Mouse (Mus musculus) v-Abl transformed pro-B cells (cell line): ENCODE results near the gene Enpep.

Source experiments
- in situ Hi-C, 2 experiments: fragments of 400-800 bp; cut with MboI; formaldehyde crosslinking; loops; one replicate each; pipeline ENCODE4 v1.15.1; 2025; ENCODE audit not compliant: unreplicated experiment in 2 of 2

Gene Enpep

GRCm38 (mm10) chr3:129220681-129221379, 111.7 kb downstream of the Enpep start:
- in situ Hi-C loops: loop anchor here (25.0 kb wide), 2 partner anchors 1634 to 1659 kb away; partner anchors contain the start of genes Larp7 (in 1 of the 2) and Zgrf1 (in 1 of the 2)

DNA sequence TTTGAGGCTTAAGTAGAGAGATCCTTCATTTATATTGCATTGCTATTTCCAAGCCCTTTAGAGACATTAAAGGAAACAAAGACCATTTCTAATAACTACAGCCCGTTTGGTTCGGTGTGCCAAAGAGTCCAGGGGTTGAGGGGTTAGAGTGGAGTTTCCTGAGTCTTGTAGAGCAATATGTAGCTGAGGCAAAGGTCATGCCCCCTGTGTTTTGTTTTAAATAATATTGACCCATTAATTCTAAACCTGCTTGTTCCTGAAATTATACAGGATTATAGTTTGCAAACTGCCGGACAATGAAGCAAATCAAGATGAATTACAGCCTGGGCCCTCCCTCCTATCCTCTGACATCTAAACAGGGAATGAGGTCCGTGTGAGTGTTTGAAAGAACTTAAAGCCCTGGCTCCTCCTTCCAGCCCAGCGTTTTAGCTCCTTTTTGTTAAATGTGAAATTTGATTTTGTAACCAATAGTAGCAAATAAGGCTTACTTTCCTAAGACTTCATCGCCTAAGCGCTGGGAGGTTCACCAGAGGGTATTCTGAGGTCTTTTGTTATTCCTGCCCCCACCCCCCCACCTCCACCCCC, 112.3 kb downstream of the Enpep start:
- in situ Hi-C loops: loop anchor here (25.0 kb wide), 2 partner anchors 1633 to 1658 kb away; partner anchors contain the start of genes Larp7 (in 1 of the 2) and Zgrf1 (in 1 of the 2)
